Mouse (Mus musculus) liver, adult 2 months (tissue): ENCODE measurements around the gene Psme1. TPM values are rescaled to one million over a fixed set of nuclear protein-coding genes. Genes with fewer than 3 reads are reported as not detected.

Experiments used
- DNase-seq: peaks from one replicate; pipeline ENCODE4 v3.0.0-alpha.2; 2011; ENCODE audit warnings: low read depth, low spot score; ENCODE audit errors: extremely low read depth
- H3K27ac ChIP-seq: fragments of 200-500 bp; replicated peaks from 2 replicates; pipeline ENCODE4 v1.5.1; 2012; ENCODE audit warnings: low read depth, mild to moderate bottlenecking, control low read depth, inconsistent platforms, low read length; ENCODE audit not compliant: insufficient read depth
- H3K27me3 ChIP-seq: fragments of 200-500 bp; 2 replicates; pipeline ENCODE4 v1.6.1; 2012; ENCODE audit warnings: mild to moderate bottlenecking, moderate library complexity, low read length, inconsistent platforms; ENCODE audit not compliant: control insufficient read depth, insufficient read depth
- H3K36me3 ChIP-seq: fragments of 200-500 bp; 2 replicates; pipeline ENCODE4 v1.6.1; 2012; ENCODE audit warnings: low read length, inconsistent platforms; ENCODE audit not compliant: control insufficient read depth, insufficient read depth
- H3K4me1 ChIP-seq: fragments of 200-500 bp; 2 replicates; pipeline ENCODE4 v1.6.1; 2011; ENCODE audit warnings: low read length; ENCODE audit not compliant: control insufficient read depth, insufficient read depth
- H3K4me3 ChIP-seq: fragments of 200-500 bp; 2 replicates; pipeline ENCODE4 v1.5.1; 2011; ENCODE audit warnings: low read depth, mild to moderate bottlenecking, control low read depth, low read length, moderate library complexity; ENCODE audit not compliant: insufficient read depth
- H3K79me2 ChIP-seq: fragments of 200-500 bp; 2 replicates; pipeline ENCODE4 v1.6.1; 2012; ENCODE audit warnings: inconsistent platforms, mild to moderate bottlenecking, low read length, moderate library complexity; ENCODE audit not compliant: control insufficient read depth, insufficient read depth
- H3K9ac ChIP-seq: fragments of 200-500 bp; 2 replicates; pipeline ENCODE4 v1.6.1; 2012; ENCODE audit warnings: low read depth, mild to moderate bottlenecking, control low read depth, inconsistent platforms, low read length
- CTCF ChIP-seq: fragments of 200-500 bp; IDR thresholded peaks from 2 replicates; pipeline ENCODE4 v1.5.1; 2011; ENCODE audit warnings: low read depth, low read length, control low read depth
- POLR2A ChIP-seq: fragments of 200-500 bp; IDR thresholded peaks from 2 replicates; pipeline ENCODE4 v1.6.1; 2011; ENCODE audit warnings: low read length, control low read depth; ENCODE audit not compliant: insufficient read depth; ENCODE audit errors: extremely low read depth
- WGBS: fragments of 180-500 bp; shearing (Covaris S2); methylation state at CpG from one replicate; pipeline ENCODE4 v1.1.7; 2018; 5-methylcytosine and 5-hydroxymethylcytosine counted together
- polyA plus RNA-seq: library from polyadenylated mRNA; depleted of rRNA; stranded (reverse); fragments of >200 nt; gene quantifications from 2 replicates; pipeline ENCODE4 v1.2.3, GENCODE M21; 2012
- total RNA-seq: library from RNA; depleted of rRNA; stranded (reverse); fragments of >200 nt; gene quantifications from 2 replicates; pipeline ENCODE4 v1.2.3, GENCODE M21; 2014

The Psme1 gene
- total and polyA plus RNA-seq, 2 experiments: 59.9 to 94.2 TPM

- H3K36me3 ChIP-seq: peaks cover 10% of the 10 kb centered on the region; the same call in 1 of the 2 replicates
- 94% methylated on average over 16 of the region's 16 CpGs for WGBS
- H3K9ac ChIP-seq: no peak overlapping the region
- 0 out of 2 replicates have a peak, but pooled peaks cover 9% of the 10 kb centered on the region for H3K79me2 ChIP-seq
- peaks cover 4% of the 10 kb centered on the region for H3K4me1 ChIP-seq
- H3K4me3 ChIP-seq: no peak overlapping the region
- no peak overlapping the region for H3K27ac ChIP-seq
- DNase-seq: no peak
- TF ChIP-seq POLR2A (no peak), CTCF (no peak)
- no peaks in the 10 kb centered on the region for H3K27me3 ChIP-seq
These were observed 2.8 kb downstream of the Psme1 start for GRCm38 (mm10) chr14:55580731-55581130.

- Histone ChIP-seq H3K79me2 (0 out of 2 replicates have a peak, but pooled peaks cover 6% of the 10 kb centered on the region), H3K4me3 (no peak overlapping the region), H3K36me3 (peaks cover 12% of the 10 kb centered on the region; the same call in 1 of the 2 replicates), H3K27ac (no peak overlapping the region), H3K27me3 (no peaks in the 10 kb centered on the region), H3K9ac (no peak overlapping the region), H3K4me1 (peaks cover 9% of the 10 kb centered on the region)
- 76% methylated on average over 9 of the region's 9 CpGs for WGBS
- TF ChIP-seq POLR2A (no peak), CTCF (peak; percentile 72)
- no peak for DNase-seq
These were observed 4.2 kb downstream of the Psme1 start for GRCm38 (mm10) chr14:55581981-55582681.

GRCm38 (mm10) chr14:55584303-55584701, 6.4 kb downstream of the Psme1 start:
- H3K9ac ChIP-seq: peak overlapping the region; percentile 80
- peaks cover 8% of the 10 kb centered on the region for H3K4me1 ChIP-seq
- peak; percentile 61 for DNase-seq
- H3K27ac ChIP-seq: peak overlapping the region; percentile 62
- TF ChIP-seq POLR2A (no peak), CTCF (no peak)
- peaks cover 6% of the 10 kb centered on the region; the same call in 1 of the 2 replicates for H3K79me2 ChIP-seq
- peaks cover 16% of the 10 kb centered on the region for H3K36me3 ChIP-seq
- WGBS: 32% methylated on average over 5 of the region's 5 CpGs
- H3K4me3 ChIP-seq: peak overlapping the region; percentile 81
- no peaks in the 10 kb centered on the region for H3K27me3 ChIP-seq

- peak; percentile 42; the same call in 1 of the 2 replicates for TF ChIP-seq POLR2A
- TF ChIP-seq CTCF: no peak
- DNase-seq: peak; percentile 89
- no peaks in the 10 kb centered on the region for H3K27me3 ChIP-seq
- H3K4me1 ChIP-seq: peaks cover 8% of the 10 kb centered on the region
- H3K9ac ChIP-seq: peak within 1 kb of the TSS; percentile 80
- H3K36me3 ChIP-seq: peaks cover 16% of the 10 kb centered on the region
- H3K79me2 ChIP-seq: peaks cover 5% of the 10 kb centered on the region; the same call in 1 of the 2 replicates
- 2% methylated on average over 43 of the region's 43 CpGs for WGBS
- peak within 1 kb of the TSS; percentile 62 for H3K27ac ChIP-seq
- H3K4me3 ChIP-seq: peak within 1 kb of the TSS; percentile 81
These were observed 7.0 kb downstream of the Psme1 start, which contains the start of gene Emc9 for GRCm38 (mm10) chr14:55584702-55585565. Gene Emc9 (minus strand): TSS chr14:55585302.

- Histone ChIP-seq H3K4me1 (peaks cover 8% of the 10 kb centered on the region), H3K27me3 (no peaks in the 10 kb centered on the region), H3K9ac (no peak overlapping the region), H3K27ac (peak overlapping the region; percentile 52), H3K4me3 (no peak overlapping the region), H3K79me2 (no peaks in the 10 kb centered on the region; the same call in 1 of the 2 replicates), H3K36me3 (peaks cover 13% of the 10 kb centered on the region)
- peak; percentile 91 for DNase-seq
- WGBS: 15% methylated on average over 6 of the region's 6 CpGs
- TF ChIP-seq CTCF: no peak
- TF ChIP-seq POLR2A: no peak
These were observed 7.6 kb downstream of the Psme1 start for GRCm38 (mm10) chr14:55585566-55585960.
